Comparison of ENCODE assay signal across 10 mouse cellular contexts in the genomic region with DNA sequence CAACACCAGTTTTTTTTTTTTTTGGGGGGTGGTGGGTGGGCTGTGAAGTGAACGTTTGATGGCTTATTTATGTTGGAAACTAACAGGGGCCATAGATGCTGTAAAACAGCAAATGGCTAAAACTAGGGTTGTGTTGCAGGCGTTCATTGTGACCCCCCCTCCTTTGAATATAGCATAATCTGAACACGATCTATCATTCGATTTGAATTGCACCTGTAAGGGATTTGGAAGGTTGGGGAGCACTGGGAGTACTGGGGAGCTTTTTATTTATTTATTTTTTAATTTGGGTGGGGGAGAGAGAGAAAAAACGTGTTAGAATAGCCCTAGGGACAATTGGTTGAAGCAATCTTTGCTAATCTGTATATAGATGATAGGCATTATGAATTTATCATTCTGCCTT. TPM values are rescaled to one million over a fixed set of nuclear protein-coding genes. Genes with fewer than 3 reads are reported as not detected.
DNase-seq lines count a peak whose midpoint lies in the region; ATAC-seq lines count a peak whose summit lies in the region.
"Had no signal": no experiment of that assay in that cellular context is flagged by ENCODE, and none has a peak within 500 bp of the region (broad histone marks: within the 10 kb centered on the region; RNA-seq: fewer than 3 reads in every experiment).

No protein-coding gene starts in this region.

- H3K4me3 ChIP-seq in kidney, embryonic 14.5 days (ENCODE audit: low read length), result peak overlapping the region; percentile 59; the same call in 1 of the 2 replicates
- H3K4me3 ChIP-seq in embryonic facial prominence, embryonic 13.5 days, result peak overlapping the region; percentile 64; the same call in 1 of the 2 replicates
- H3K4me3 ChIP-seq in hindbrain, embryonic 12.5 days, result peak overlapping the region; percentile 58
- H3K4me3 ChIP-seq in midbrain, embryonic 15.5 days, result peak overlapping the region; percentile 76

- DNase-seq in kidney, postnatal 25 days, result no peak
- DNase-seq in Muller cell, postnatal 12 days (ENCODE audit: inconsistent ontology term), result no peak
- DNase-seq in gastrocnemius, adult 18-20 months (ENCODE audit: low spot score), result no peak
- DNase-seq in T-cell, adult 2 months (ENCODE audit: low spot score), result no peak

- 25% methylated on average over 5 of the region's 5 CpGs for WGBS in kidney, embryonic 14.5 days
- 34% methylated on average over 5 of the region's 5 CpGs for WGBS in embryonic facial prominence, embryonic 13.5 days
- WGBS in hindbrain, embryonic 12.5 days, result 37% methylated on average over 5 of the region's 5 CpGs
- 14% methylated on average over 5 of the region's 5 CpGs for WGBS in midbrain, embryonic 15.5 days

- H3K4me1 ChIP-seq in kidney, embryonic 14.5 days (ENCODE audit: control insufficient read depth, insufficient read depth, low read length), result no peaks in the 10 kb centered on the region
- 0 out of 2 replicates have a peak, but pooled peaks cover 6% of the 10 kb centered on the region for H3K4me1 ChIP-seq in embryonic facial prominence, embryonic 13.5 days
- H3K4me1 ChIP-seq in hindbrain, embryonic 12.5 days, result peaks cover 21% of the 10 kb centered on the region
- peaks cover 15% of the 10 kb centered on the region for H3K4me1 ChIP-seq in midbrain, embryonic 15.5 days

- H3K4me2 ChIP-seq in kidney, embryonic 14.5 days (replicated peaks; ENCODE audit: low read depth, low read length), result no peak overlapping the region
- peak overlapping the region; percentile 91 for H3K4me2 ChIP-seq in embryonic facial prominence, embryonic 13.5 days
- peak overlapping the region; percentile 79 for H3K4me2 ChIP-seq in hindbrain, embryonic 12.5 days (replicated peaks)
- peak overlapping the region; percentile 72 for H3K4me2 ChIP-seq in midbrain, embryonic 15.5 days

- H3K9ac ChIP-seq in kidney, embryonic 14.5 days (ENCODE audit: low read depth, low read length), result no peak overlapping the region
- no peak overlapping the region for H3K9ac ChIP-seq in embryonic facial prominence, embryonic 13.5 days
- H3K9ac ChIP-seq in hindbrain, embryonic 12.5 days, result no peak overlapping the region
- peak overlapping the region; percentile 70 for H3K9ac ChIP-seq in midbrain, embryonic 15.5 days
- H3K9ac ChIP-seq: liver, embryonic 14.5 days had no signal

- ATAC-seq in kidney, embryonic 14.5 days (ENCODE audit: low FRiP score, low TSS enrichment), result no peak
- no peak for ATAC-seq in embryonic facial prominence, embryonic 13.5 days (ENCODE audit: insufficient number of reproducible peaks, insufficient read depth, low FRiP score, low TSS enrichment, low read depth)
- ATAC-seq in hindbrain, embryonic 12.5 days (ENCODE audit: low FRiP score), result no peak
- peak; percentile 12; the same call in 1 of the 2 replicates for ATAC-seq in midbrain, embryonic 15.5 days (replicated peaks)

- H3K9me3 ChIP-seq in kidney, embryonic 14.5 days (ENCODE audit: control insufficient read depth, low read length), result no peaks in the 10 kb centered on the region
- H3K9me3 ChIP-seq in embryonic facial prominence, embryonic 13.5 days, result no peaks in the 10 kb centered on the region
- H3K9me3 ChIP-seq in hindbrain, embryonic 12.5 days (replicated peaks), result no peaks in the 10 kb centered on the region
- no peaks in the 10 kb centered on the region for H3K9me3 ChIP-seq in midbrain, embryonic 15.5 days

- H3K36me3 ChIP-seq in kidney, embryonic 14.5 days (ENCODE audit: control insufficient read depth, insufficient read depth, low read length), result no peaks in the 10 kb centered on the region
- no peaks in the 10 kb centered on the region for H3K36me3 ChIP-seq in embryonic facial prominence, embryonic 13.5 days
- no peaks in the 10 kb centered on the region for H3K36me3 ChIP-seq in hindbrain, embryonic 12.5 days
- no peaks in the 10 kb centered on the region for H3K36me3 ChIP-seq in midbrain, embryonic 15.5 days (replicated peaks)

- H3K27me3 ChIP-seq in kidney, embryonic 14.5 days (ENCODE audit: control insufficient read depth, insufficient read depth, low read length), result peaks cover 2% of the 10 kb centered on the region; the same call in 1 of the 2 replicates
- peaks cover 3% of the 10 kb centered on the region; the same call in 1 of the 2 replicates for H3K27me3 ChIP-seq in embryonic facial prominence, embryonic 13.5 days
- H3K27me3 ChIP-seq in hindbrain, embryonic 12.5 days, result no peaks in the 10 kb centered on the region
- H3K27me3 ChIP-seq in midbrain, embryonic 15.5 days (replicated peaks), result no peaks in the 10 kb centered on the region

- no peak overlapping the region for H3K27ac ChIP-seq in kidney, embryonic 14.5 days (ENCODE audit: low read depth, low read length)
- no peak overlapping the region for H3K27ac ChIP-seq in embryonic facial prominence, embryonic 13.5 days
- H3K27ac ChIP-seq in hindbrain, embryonic 12.5 days, result peak overlapping the region; percentile 74
- H3K27ac ChIP-seq in midbrain, embryonic 15.5 days, result peak overlapping the region; percentile 90
- H3K27ac ChIP-seq: liver, embryonic 14.5 days had no signal

RNA-seq across cellular contexts. Expression of a gene that starts 1.0 kb away (rescaled TPM):
- polyA plus RNA-seq in kidney, embryonic 14.5 days (2014; fragmentation: Nextera tagmentation; extraction: Ambion mirVana), result 0.66 and 1.1 TPM in 2 replicates
- polyA plus RNA-seq in embryonic facial prominence, embryonic 13.5 days (2015; fragmentation: Nextera tagmentation; extraction: Ambion mirVana), result 3.8 and 4.2 TPM in 2 replicates
- 8.0 and 9.0 TPM in 2 replicates for polyA plus RNA-seq in hindbrain, embryonic 12.5 days (2016; fragmentation: Nextera tagmentation; extraction: Ambion mirVana)
- polyA plus RNA-seq in midbrain, embryonic 15.5 days (2015; fragmentation: Nextera tagmentation; extraction: Ambion mirVana), result 22.8 and 25.7 TPM in 2 replicates
- total RNA-seq in gastrocnemius, adult 18-20 months (2021), result under 1 TPM; 0.05 to 0.07 TPM
- polyA plus RNA-seq: C2C12 had no signal

Comparison
In these comparisons a context has a peak if more than half of its experiments do, and no peak if none do; other contexts are left out.
1. H3K27ac ChIP-seq: peak in hindbrain, embryonic 12.5 days (single experiment) and midbrain, embryonic 15.5 days (single experiment); none in kidney, embryonic 14.5 days (single experiment) and embryonic facial prominence, embryonic 13.5 days (single experiment).
2. Peak in every context shown above with its lines, with median percentiles within 50 percentile points of each other: H3K4me3 ChIP-seq.